Mouse (Mus musculus): ENCODE results near the gene Clec2h.
A peak's percentile ranks its signal among the peaks of the same experiment; 100 is the strongest.
"Not testable (repeated sequence)": the region's sequence is repeated elsewhere in the genome, so short reads cannot be mapped to it uniquely, and the experiment has no call there.

Gene Clec2h

DNA sequence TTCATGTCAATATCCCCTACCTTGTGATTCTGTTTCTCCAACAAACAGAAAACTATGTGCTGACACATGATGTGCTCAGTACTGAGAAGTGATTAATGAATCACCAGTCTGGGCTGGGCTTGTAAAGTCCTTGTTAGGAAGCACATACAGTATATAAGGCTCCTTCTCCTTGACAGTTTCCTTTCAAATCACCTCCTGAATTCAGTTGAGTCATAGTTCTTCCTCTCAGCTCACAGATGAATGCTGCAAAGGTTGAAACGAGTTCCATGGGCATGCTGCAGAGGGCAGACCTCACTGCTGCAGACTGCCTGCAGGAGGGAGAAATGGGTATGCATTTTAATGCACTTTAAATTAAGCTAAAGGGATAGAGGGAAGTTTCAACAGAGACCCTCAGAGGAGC lies at the start of gene Clec2h:
Gene Clec2h, plus strand, starts transcription at position 180 of the 400 bp plus-strand sequence.
- DNase-seq (ENCODE audit: low spot score): no peak

DNA sequence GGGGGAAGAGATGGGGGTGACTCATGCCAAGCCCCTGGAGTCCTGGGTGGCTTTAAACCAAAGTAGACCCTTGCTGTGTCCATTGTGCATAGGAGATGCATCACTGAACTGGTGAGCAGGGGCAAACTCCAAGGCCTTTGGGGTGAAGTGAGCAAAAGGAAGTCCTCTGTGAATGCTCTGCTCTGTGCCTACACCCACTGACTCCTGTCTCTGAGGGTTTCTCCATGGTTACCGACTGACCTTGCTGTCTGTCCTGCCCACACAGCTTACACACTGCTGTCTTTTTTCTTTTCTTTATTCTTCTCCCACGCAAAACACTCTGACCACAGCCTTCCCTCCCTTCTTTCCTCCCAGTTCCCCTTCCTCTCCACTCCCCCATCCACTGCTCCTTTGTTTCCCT lies 39.5 kb upstream of the Clec2h start:
- no peak for DNase-seq (ENCODE audit: low spot score)

DNA sequence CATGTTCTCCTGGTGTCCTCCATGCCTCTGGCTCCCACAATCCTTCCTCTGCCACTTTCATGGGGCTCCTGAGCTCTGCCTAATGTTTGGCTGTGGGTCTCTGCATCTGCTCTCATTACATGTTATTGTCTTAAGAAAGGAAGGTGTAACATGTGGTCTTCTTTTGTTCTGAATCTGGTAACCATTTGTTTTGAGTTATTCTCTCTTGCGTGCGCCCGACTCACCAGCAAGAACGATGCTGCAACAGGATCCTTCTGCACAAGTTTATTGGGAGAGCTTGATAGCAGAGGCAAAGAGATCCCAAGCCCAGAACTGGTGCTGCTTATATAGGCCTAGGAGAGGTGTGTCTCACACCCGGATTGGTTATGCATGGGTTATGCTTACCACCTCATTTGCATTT lies 38.8 kb upstream of the Clec2h start, which contains the start of gene Klrb1a:
Gene Klrb1a, minus strand, starts transcription at position 101 of the 400 bp plus-strand sequence.
- not testable (repeated sequence) for DNase-seq (ENCODE audit: low spot score)

DNA sequence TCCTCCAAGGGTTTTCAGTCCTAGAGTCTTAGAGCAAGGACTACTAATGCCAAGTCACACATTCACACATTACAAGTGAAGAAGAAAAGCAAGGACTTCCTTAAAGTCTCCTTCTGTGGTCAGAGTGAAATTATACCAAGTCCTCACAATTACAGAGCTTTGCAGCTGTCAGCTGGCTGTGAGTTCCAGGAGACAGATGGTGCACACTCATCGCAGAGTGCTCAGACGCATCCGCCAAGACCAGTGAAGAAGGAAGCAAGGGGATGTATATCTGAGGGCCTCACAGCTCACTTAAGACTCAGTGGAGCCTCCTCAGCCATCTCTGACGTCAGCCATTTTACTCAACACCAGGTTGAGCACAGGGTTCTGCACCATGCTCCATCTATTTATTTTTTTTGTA lies 37.8 kb upstream of the Clec2h start:
- no peak for DNase-seq (ENCODE audit: low spot score)

DNA sequence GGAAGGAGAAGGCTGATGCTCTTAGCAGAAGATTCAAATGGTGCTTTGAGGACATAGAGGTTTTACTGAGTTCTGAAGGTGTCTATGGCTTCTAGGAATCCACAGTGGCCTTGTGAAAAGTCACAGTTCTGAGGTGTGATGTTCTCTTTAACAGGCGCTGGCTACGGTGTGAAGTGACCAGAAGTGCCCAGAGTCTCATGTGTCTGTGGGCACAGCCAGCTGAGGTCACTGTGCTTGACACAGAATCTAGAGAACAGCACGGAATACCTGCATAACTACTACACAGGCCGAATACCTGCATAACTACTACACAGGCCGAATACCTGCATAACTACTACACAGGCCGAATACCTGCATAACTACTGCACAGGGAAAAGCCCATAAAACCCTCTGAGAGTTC lies 36.9 kb upstream of the Clec2h start:
- DNase-seq (ENCODE audit: low spot score): not testable (repeated sequence)

DNA sequence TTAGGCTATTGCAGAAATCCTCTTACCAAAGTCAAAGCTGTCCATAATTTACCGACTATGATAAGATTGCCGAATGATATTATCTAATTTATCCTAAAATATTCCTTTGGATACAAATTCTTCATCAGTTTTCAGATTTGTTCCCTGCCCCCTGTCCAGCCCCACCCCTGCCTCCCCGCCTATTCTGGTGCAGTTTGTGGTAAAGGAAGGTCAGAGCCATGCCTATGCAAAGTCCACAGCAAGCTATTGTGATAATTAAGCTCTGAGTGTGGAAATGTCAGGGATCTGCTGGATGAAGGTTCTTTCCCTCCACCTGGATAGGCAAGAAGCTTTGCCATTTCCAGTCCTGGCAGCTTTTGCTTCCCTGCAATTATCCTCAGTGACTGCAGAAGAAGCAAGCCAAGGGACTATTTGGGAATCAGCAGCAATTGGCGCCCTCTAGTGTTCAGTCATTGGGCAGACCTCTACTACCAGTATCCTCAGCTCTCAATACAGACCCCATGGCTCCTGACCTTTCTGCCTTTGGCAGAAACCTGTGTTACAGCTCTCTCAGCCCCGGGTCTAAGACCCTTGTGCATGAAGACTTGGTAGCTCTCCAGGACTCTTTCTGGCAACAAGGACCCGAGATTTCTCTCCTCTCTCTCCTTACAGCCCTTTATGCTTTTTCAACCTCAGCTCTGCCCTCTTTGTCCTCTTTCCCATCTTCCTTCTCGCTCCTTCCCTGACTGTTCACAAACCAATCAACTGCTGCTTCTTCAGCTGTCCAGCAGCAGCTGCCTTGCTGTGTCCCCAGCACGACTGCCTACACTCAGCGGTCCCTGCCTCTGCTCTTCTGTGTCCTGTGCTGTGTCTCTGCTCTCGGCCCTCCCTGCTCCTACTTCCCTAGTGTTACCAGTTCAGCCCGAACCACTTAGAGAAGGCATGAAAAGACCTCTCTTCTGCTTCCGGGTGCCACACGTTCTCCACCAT lies 32.1 kb upstream of the Clec2h start:
- DNase-seq (ENCODE audit: low spot score): peak; percentile 45

DNA sequence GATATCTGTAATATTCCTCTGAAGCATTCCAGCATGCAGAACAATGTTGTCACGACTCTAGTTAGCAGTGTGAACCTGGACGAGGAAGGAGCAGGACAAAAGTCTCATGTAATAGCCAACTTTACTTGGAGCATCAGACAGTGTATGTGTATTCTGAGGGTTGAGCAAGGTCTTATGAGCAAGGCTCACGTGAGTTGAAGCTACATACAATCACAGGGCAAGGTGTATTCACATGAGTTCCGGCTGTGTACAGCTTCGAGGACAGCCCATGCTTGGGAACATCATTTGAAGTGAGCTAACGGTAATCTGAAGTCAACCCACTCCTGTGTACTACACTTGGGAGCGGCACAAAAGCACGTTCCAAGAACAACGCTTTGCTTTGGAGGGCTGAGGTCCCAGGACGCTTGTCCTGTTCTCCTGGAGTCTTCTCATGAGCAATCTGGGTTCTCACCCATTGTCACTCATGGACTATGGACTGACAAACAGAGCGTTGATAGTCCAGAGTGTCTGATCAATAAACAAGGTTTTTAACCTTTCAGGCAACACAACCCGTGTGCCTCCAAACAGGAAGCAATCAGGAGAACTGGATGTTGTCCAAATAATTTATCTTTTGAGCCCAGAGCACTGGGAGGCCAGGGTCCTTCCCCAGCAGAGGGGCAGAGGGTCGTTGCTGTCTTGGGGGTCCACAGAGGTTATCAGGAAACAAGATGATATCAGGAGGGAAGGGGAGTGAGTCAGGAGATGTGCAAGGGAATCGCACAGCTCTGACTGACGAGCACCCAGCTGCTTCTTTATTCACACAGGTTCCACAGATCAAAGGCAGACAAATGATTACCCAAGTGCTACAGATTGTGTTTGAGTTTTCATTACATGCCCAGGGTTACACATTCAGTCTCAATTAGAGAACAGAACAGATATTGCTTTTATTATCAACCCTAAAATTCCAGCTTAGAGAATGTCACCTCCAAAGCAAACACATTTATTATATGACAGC lies 31.0 kb upstream of the Clec2h start:
- DNase-seq (ENCODE audit: low spot score): not testable (repeated sequence)

GRCm38 (mm10) chr6:128640673-128641072 lies 21.5 kb upstream of the Clec2h start:
- DNase-seq (ENCODE audit: low spot score): no peak

- DNase-seq (ENCODE audit: low spot score): no peak
These were observed 21.0 kb upstream of the Clec2h start for GRCm38 (mm10) chr6:128641116-128641716.

- no peak for DNase-seq (ENCODE audit: low spot score)
These were observed 18.2 kb upstream of the Clec2h start for GRCm38 (mm10) chr6:128643999-128644398.

GRCm38 (mm10) chr6:128644694-128645093 lies 17.5 kb upstream of the Clec2h start:
- not testable (repeated sequence) for DNase-seq (ENCODE audit: low spot score)

DNA sequence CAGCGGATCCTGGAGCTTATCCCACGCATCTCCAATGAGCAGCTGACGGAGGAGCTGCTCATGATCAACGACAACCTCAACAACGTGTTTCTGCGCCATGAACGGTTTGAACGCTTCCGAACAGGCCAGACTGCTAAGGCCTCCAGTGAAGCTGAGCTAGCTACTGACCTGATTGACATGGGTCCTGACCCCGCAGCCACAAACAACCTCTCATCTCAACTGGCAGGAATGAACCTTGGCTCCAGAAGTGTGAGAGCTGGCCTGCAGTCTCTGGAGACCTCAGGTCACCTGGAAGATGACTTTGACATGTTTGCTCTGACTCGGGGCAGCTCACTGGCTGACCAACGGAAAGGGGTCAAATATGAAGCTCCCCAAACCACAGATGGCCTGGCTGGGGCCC lies 16.5 kb upstream of the Clec2h start:
- not testable (repeated sequence) for DNase-seq (ENCODE audit: low spot score)

DNA sequence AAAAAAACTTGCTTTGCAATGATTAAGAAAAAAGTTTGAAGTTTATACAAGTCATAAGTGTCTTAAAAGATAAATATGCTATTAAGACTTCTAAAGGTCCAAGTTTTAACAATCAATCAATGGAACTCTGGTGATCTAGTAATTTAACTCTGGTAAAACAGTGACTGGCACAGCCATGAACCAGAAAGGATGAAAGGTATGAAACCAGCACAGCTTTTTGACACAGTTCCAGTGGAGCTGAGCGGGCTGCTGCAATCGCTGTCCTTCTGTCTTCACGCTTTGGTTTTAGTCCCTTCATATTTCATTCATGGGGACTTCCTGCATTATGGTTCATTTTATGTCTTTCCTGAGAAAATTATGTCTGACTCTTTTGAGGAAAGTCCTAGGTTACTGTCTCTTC lies 12.5 kb upstream of the Clec2h start:
- DNase-seq (ENCODE audit: low spot score): no peak

DNA sequence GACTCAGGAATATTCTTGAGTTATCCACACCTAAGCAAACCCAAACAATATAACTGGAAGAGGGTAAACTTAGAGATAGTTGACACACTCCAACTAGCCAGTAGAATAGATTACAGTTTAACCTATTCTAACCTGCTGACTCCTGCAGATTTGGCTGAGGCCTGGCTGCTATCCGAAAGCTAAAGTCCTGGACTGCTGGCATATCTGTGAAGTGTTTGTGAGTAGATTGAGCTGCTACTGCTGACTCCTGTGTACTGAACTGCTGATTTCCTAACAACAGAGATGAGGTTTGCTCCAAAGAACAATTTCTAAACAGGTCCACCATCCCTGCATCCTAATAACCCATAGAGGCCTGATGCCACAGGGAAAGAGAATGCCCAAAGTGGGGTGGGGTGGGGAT lies 12.0 kb upstream of the Clec2h start:
- no peak for DNase-seq (ENCODE audit: low spot score)

- not testable (repeated sequence) for DNase-seq (ENCODE audit: low spot score)
These were observed 11.4 kb upstream of the Clec2h start for GRCm38 (mm10) chr6:128650827-128651226.

DNA sequence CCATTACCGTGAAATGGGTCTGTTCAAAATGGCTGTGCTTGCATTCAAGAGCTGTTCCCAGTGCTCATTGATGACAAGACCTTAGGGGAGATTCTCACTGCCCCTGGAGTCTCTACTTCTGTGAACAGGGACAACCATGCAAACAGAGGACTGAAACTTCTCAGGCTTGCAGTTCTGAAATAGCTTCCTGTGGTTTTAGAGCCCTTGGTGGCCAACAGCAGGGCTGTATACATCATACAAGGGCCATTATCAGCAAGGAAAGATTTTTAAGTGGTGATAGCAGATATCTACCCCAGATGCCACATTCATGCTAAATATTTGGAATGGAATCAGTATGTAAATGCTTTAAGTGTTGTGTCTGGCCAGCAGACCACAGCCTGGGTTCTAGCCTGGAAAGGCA lies 9.2 kb upstream of the Clec2h start:
- DNase-seq (ENCODE audit: low spot score): no peak

- no peak for DNase-seq (ENCODE audit: low spot score)
These were observed 936 bp upstream of the Clec2h start for GRCm38 (mm10) chr6:128661249-128661648.

GRCm38 (mm10) chr6:128669936-128670335 lies 7.8 kb downstream of the Clec2h start:
- no peak for DNase-seq (ENCODE audit: low spot score)

DNA sequence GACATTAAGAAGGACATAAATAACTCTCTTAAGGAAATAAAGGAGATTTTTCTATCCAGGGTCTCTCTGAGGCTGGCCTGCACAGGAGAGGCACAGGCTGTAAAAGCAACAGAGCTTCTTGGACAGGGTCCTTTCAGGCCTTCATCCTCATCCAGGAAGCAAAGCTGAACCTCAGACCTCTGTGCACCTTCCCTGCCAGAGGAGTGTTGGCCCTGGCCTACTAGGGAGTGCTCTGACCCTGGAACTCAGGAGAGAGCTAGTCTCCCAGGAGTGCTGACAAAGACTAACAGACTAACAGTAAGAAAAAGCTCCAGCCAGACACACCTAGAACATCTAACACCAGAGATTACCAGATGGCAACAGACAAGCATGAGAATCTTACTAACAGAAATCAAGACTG lies 17.4 kb downstream of the Clec2h start:
- DNase-seq (ENCODE audit: low spot score): no peak

DNA sequence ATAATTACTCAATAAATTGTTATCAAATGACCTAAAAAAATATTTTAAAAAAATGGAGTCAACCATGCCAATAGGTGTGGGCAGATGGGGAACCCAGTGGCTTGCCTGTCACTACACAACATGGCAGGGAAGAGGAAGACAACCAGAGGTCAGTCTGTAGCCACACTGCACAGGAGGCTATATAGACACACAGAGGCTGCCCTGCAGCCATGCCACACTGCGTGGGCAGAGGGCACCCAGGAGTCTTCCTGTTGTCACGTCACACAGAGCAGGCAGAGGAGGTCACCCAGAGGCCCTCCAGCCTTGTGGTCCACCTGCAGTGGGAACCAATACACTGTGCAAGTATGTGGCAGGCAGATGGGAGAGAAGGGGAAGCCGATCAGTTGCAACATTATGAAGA lies 39.5 kb downstream of the Clec2h start:
- no peak for DNase-seq (ENCODE audit: low spot score)

GRCm38 (mm10) chr6:128722959-128723358 lies 60.8 kb downstream of the Clec2h start, which contains the start of gene Klrb1:
Gene Klrb1 (minus strand): TSS chr6:128723059.
- no peak for DNase-seq (ENCODE audit: low spot score)

Data from MN1 (cell line).